Mouse (Mus musculus) brain, embryonic 14.5 days (tissue): ENCODE measurements at regions not wholly inside any gene's neighbourhood (a gene's known extent, or its start where the extent isn't known, plus 50 kb on each side); places are given as distances from the start of the nearest gene placed in this dataset.

Source experiments
- CTCF ChIP-seq: fragments of 200-500 bp; IDR thresholded peaks from 2 replicates; pipeline ENCODE4 v1.5.1; 2012; ENCODE audit warnings: inconsistent platforms, mild to moderate bottlenecking, moderate library complexity, borderline replicate concordance; ENCODE audit not compliant: insufficient read depth, insufficient read length; ENCODE audit errors: extremely low read depth
- POLR2A ChIP-seq: fragments of 200-500 bp; IDR thresholded peaks from 2 replicates; pipeline ENCODE4 v1.6.1; 2012; ENCODE audit warnings: mild to moderate bottlenecking, inconsistent platforms, borderline replicate concordance; ENCODE audit not compliant: poor library complexity, insufficient read depth, insufficient read length, severe bottlenecking; ENCODE audit errors: extremely low read depth

GRCm38 (mm10) chr1:190457541-190458061 lies 287.1 kb upstream of the Prox1 start:
- no peak for TF ChIP-seq CTCF
- TF ChIP-seq POLR2A = no peak
